Mouse (Mus musculus) frontal cortex, postnatal 10 days (tissue): ENCODE data around the gene Nat8f3.
"Not testable (repeated sequence)": the region's sequence is repeated elsewhere in the genome, so short reads cannot be mapped to it uniquely, and the experiment has no call there.

Source experiments
- DNase-seq, 2 experiments: peaks; one replicate each; pipeline ENCODE4 v3.0.0; 2022; ENCODE audit warnings: low spot score in 2 of 2, mixed read lengths in 1 of 2

Gene Nat8f3

DNA sequence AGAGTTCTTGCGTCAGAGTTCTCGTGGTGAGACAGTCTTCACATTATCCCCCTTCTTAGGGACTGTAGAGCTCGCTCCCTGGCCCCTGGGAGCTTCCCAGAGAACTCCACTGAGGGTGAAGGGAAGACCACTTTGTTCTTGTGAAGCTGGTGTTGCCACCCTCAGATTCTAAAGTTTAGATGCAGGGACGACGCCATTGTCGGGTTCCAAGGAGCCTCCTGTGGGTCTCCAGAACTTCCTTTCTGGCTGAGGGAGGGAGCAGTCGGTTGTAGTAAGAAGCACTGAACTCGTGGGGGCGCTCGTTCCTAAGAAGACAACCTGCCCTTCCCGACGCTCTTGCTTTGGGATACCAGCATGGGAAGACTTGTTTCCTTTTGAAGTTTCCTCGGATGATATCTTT is at the start of gene Nat8f3:
Gene Nat8f3 (minus strand): TSS at position 223 of the 400 bp plus-strand sequence.
- peak in 1 of 2 experiments; percentile 3 for DNase-seq

GRCm38 (mm10) chr6:85813339-85813738 is 47.8 kb upstream of the Nat8f3 start:
- no peak for DNase-seq

DNA sequence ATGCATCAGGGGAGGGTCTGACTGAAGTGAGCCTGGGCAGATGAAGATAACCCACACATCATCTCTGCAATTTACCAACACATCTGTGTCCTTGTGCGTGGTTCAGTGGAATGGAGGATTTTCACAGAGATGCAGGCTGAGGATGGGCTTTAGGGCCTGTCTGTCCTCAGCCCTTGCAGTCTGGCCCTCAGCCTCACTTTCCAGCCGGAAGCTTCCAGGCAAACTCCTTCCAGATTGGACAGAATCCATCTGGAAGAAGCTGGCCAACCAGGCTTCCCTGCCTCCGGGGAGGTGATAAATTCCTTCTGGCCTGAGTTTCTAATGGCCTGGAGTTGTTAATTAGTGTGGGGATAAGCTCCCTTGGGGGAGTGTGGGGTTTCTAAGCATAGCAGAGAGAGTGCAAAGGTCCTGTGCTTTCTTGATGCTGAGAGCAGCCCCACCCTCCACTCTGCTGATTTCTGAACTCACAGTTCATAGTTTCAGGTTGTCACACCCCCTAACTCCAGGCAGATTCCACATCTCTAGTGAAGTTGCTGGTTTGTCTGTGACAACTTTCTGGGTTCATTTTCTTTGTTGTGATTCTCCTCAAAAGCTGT is 45.5 kb upstream of the Nat8f3 start:
- DNase-seq, result not testable (repeated sequence)

GRCm38 (mm10) chr6:85810514-85810913 is 45.0 kb upstream of the Nat8f3 start:
- not testable (repeated sequence) for DNase-seq

- DNase-seq, result not testable (repeated sequence)
These were observed 44.2 kb upstream of the Nat8f3 start for GRCm38 (mm10) chr6:85809784-85810183.

DNA sequence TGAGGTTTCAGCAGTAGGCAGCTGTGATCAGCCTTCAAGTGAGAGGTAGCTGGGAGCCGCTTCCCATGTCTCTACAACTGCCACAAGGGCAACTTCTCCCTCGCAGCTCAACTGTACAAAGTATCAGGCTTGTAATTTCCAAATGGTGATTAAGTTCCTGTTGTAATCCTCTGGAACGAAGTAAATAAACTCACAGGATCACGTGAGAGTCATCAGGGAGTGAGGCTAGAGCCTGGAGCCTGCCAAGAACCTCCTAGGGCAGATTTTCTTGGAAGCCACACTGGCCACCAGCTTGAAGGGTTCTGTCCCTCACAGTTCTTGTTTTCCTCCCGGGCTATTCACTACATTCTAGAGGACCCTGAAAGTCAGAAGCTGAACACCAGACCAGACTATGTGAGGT is 37.6 kb upstream of the Nat8f3 start:
- DNase-seq, result not testable (repeated sequence)

GRCm38 (mm10) chr6:85763127-85764070 is 2.2 kb downstream of the Nat8f3 start:
- DNase-seq, result not testable (repeated sequence)

GRCm38 (mm10) chr6:85762678-85763077 is 2.9 kb downstream of the Nat8f3 start:
- DNase-seq, result not testable (repeated sequence)

- not testable (repeated sequence) for DNase-seq
These were observed 9.8 kb downstream of the Nat8f3 start for GRCm38 (mm10) chr6:85755705-85756249.

GRCm38 (mm10) chr6:85713105-85713504 is 52.4 kb downstream of the Nat8f3 start, which contains the start of gene Nat8f7:
Gene Nat8f7, minus strand, starts transcription at chr6:85713205.
- not testable (repeated sequence) for DNase-seq

DNA sequence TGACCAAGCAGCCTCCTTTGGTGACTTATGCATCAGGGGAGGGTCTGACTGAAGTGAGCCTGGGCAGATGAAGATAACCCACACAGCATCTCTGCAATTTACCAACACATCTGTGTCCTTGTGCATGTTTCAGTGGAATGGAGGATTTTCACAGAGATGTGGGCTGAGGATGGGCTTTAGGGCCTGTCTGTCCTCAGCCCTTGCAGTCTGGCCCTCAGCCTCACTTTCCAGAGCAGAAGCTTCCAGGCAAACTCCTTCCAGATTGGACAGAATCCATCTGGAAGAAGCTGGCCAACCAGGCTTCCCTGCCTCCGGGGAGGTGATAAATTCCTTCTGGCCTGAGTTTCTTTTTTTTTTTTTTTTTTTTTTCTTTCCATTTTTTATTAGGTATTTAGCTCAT is 55.9 kb downstream of the Nat8f3 start:
- DNase-seq, result not testable (repeated sequence)

DNA sequence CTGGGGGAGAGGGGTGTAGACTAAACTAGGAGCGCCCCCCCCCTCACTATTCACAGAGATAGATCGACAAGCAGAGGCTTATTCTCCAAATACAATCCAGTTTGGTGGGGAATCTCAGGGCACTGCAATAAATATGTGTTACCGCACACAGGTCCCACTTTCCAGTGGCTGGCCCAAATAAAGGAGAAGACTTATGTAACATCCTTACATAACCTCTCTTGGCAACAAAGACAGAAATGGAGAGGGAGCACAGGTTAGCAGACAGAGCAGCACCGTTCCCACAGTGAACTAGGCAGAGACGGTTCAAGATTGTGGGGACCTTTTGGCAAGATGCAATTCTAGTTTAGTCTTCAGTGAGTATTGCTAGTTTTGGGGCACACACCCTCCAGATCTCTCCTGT is 56.3 kb downstream of the Nat8f3 start:
- not testable (repeated sequence) for DNase-seq

DNA sequence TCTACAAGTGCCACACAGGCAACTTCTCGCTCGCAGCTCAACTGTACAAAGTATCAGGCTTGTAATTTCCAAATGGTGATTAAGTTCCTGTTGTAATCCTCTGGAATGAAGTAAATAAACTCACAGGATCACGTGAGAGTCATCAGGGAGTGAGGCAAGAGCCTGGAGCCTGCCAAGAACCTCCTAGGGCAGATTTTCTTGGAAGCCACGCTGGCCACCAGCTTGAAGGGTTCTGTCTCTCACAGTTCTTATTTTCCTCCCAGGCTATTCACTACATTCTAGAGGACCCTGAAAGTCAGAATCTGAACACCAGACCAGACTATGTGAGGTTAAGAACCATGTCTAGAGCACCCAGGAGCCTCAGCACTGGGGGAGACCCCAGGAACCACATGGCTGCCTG is 63.6 kb downstream of the Nat8f3 start:
- DNase-seq, result not testable (repeated sequence)
